Mouse (Mus musculus): ENCODE results near the gene Tmem86b. TPM values are rescaled to one million over a fixed set of nuclear protein-coding genes. Genes with fewer than 3 reads are reported as not detected.

Tmem86b gene
- polyA plus RNA-seq, 1 experiment from 2014 or later: 0.63 TPM

DNA sequence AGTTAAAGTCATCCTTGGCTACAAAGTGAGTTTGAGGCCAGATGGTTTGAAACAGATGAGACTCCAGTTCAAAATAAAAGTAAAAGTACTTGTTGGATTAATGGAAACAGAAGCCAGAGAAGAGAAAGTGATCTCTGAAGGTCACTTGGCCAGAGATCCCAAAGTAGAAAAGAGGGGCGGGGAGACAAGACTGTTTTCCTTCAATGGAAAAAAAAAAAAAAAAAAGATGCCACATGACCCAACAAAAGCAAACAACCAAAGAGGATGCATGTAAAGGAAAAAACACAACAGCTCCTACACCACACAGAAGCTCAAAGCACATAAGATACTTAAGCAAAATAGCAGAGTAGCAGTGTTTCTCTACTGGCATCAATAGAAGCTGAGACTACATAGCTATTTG is 24.7 kb upstream of the Tmem86b start:
- Histone ChIP-seq H3K27me3 (ENCODE audit: control insufficient read depth, insufficient read depth, low read length) (no peaks in the 10 kb centered on the region), H3K36me3 (replicated peaks; ENCODE audit: control insufficient read depth, insufficient read depth, low read depth, low read length) (no peaks in the 10 kb centered on the region), H3K9me3 (replicated peaks; ENCODE audit: control insufficient read depth, low read length) (no peaks in the 10 kb centered on the region), H3K4me3 (ENCODE audit: low read depth, low read length) (no peak overlapping the region), H3K4me1 (ENCODE audit: control insufficient read depth, insufficient read depth, low read length) (peaks cover 7% of the 10 kb centered on the region), H3K4me2 (ENCODE audit: low read depth, low read length) (no peak overlapping the region), H3K9ac (replicated peaks; ENCODE audit: low read length) (no peak overlapping the region), H3K27ac (replicated peaks; ENCODE audit: low read depth, low read length) (no peak overlapping the region)
- 100% methylated on average over 1 of the region's 1 CpGs for WGBS
- DNase-seq (ENCODE audit: low spot score): no peak
- ATAC-seq (replicated peaks; ENCODE audit: insufficient number of reproducible peaks, low FRiP score, low TSS enrichment, low read depth): no peak

DNA sequence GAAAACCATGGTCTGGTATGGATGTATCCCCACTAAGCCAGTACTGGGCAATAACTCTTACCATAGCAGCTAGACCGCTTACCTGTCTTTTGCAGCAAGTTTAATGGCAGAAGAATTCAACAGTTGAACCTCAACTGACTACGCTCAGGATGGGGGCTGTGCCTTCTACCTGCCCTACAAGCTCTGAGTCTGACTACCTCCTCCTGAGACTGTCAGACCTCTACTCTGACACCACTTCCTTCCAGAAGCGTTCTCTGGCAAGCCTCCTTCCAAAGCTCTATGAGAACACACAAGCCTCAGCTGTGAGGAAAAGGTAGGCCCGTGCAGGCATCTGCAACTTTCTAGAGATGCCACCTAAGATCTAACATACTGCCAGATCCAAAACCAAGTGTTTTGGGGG is 24.2 kb upstream of the Tmem86b start:
- DNase-seq (ENCODE audit: low spot score) (no peak), ATAC-seq (replicated peaks; ENCODE audit: insufficient number of reproducible peaks, low FRiP score, low TSS enrichment, low read depth) (no peak)
- Histone ChIP-seq H3K4me3 (ENCODE audit: low read depth, low read length) (no peak overlapping the region), H3K4me1 (ENCODE audit: control insufficient read depth, insufficient read depth, low read length) (peaks cover 7% of the 10 kb centered on the region), H3K36me3 (replicated peaks; ENCODE audit: control insufficient read depth, insufficient read depth, low read depth, low read length) (no peaks in the 10 kb centered on the region), H3K27ac (replicated peaks; ENCODE audit: low read depth, low read length) (no peak overlapping the region), H3K9ac (replicated peaks; ENCODE audit: low read length) (no peak overlapping the region), H3K27me3 (ENCODE audit: control insufficient read depth, insufficient read depth, low read length) (no peaks in the 10 kb centered on the region), H3K9me3 (replicated peaks; ENCODE audit: control insufficient read depth, low read length) (no peaks in the 10 kb centered on the region), H3K4me2 (ENCODE audit: low read depth, low read length) (no peak overlapping the region)
- 92% methylated on average over 4 of the region's 4 CpGs for WGBS

DNA sequence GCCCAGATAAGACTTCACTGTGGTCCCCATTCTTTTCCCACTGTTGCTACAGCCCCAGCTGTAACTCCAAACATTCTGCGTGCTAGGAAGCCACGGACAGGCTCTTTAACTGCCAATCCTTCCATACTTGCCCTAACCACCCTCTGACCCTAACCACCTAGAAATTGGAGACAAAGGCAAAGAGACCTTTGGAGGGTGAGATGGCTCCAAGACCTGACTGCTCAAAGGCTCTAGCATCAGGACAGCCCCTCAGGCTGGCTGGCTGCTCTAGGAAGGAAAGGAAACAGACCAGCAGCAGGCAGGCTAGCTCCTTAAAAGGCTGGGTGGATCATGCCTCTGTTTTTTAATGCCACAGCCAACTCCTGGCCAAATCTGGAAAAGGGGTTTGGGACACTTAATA is 23.0 kb upstream of the Tmem86b start:
- H3K4me1 ChIP-seq (ENCODE audit: control insufficient read depth, insufficient read depth, low read length): peaks cover 7% of the 10 kb centered on the region
- H3K4me3 ChIP-seq (ENCODE audit: low read depth, low read length): no peak overlapping the region
- ATAC-seq (replicated peaks; ENCODE audit: insufficient number of reproducible peaks, low FRiP score, low TSS enrichment, low read depth): no peak
- 81% methylated on average over 2 of the region's 2 CpGs for WGBS
- 0 out of 2 replicates have a peak overlapping the region, but pooled peaks have one; percentile 25 for H3K9ac ChIP-seq (replicated peaks; ENCODE audit: low read length)
- no peaks in the 10 kb centered on the region for H3K9me3 ChIP-seq (replicated peaks; ENCODE audit: control insufficient read depth, low read length)
- DNase-seq (ENCODE audit: low spot score): no peak
- no peak overlapping the region for H3K4me2 ChIP-seq (ENCODE audit: low read depth, low read length)
- no peaks in the 10 kb centered on the region for H3K36me3 ChIP-seq (replicated peaks; ENCODE audit: control insufficient read depth, insufficient read depth, low read depth, low read length)
- H3K27ac ChIP-seq (replicated peaks; ENCODE audit: low read depth, low read length): no peak overlapping the region
- H3K27me3 ChIP-seq (ENCODE audit: control insufficient read depth, insufficient read depth, low read length): no peaks in the 10 kb centered on the region

DNA sequence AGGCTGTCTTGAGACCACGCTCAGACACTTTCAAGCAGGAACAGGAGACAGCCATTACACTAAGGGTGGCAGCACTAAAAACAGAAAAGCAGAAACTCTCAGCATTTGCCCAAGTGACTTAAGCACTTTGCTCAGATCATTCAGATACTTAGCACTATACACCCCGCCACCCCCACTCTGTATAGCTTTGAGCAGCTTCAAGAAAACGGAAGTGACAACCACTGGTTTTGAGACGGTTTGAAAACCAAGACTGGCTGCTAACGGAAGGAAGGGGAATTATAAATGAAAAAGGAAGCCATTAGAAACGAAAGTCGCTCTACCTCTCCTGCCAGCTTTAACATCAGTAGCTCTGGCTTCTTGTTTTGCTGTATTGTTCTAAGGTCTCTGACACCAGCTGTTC is 22.6 kb upstream of the Tmem86b start:
- Histone ChIP-seq H3K27me3 (ENCODE audit: control insufficient read depth, insufficient read depth, low read length) (no peaks in the 10 kb centered on the region), H3K36me3 (replicated peaks; ENCODE audit: control insufficient read depth, insufficient read depth, low read depth, low read length) (no peaks in the 10 kb centered on the region), H3K4me2 (ENCODE audit: low read depth, low read length) (no peak overlapping the region), H3K4me3 (ENCODE audit: low read depth, low read length) (no peak overlapping the region), H3K9me3 (replicated peaks; ENCODE audit: control insufficient read depth, low read length) (no peaks in the 10 kb centered on the region), H3K27ac (replicated peaks; ENCODE audit: low read depth, low read length) (no peak overlapping the region), H3K9ac (replicated peaks; ENCODE audit: low read length) (no peak overlapping the region), H3K4me1 (ENCODE audit: control insufficient read depth, insufficient read depth, low read length) (peaks cover 7% of the 10 kb centered on the region)
- no peak for DNase-seq (ENCODE audit: low spot score)
- WGBS: 81% methylated on average over 7 of the region's 7 CpGs
- ATAC-seq (replicated peaks; ENCODE audit: insufficient number of reproducible peaks, low FRiP score, low TSS enrichment, low read depth): no peak

DNA sequence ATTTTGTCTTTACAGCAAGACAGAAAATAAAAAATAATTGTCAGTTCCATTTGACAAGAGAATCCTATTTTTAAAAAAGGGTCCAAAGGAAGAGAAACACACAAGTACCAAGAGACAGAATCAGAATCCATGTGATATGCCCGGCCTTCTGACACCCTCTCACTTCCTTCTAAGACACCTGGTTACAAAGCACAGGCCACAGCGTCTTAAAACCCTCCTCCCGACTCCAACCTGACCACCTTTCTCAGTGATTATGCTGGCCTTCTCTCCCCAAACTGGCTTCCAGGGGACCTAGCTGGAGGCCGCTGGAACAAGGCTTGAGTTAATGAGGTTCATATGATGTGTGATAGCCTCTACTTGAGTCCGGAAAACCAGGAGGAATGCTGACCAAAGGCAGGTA is 22.1 kb upstream of the Tmem86b start:
- no peak for ATAC-seq (replicated peaks; ENCODE audit: insufficient number of reproducible peaks, low FRiP score, low TSS enrichment, low read depth)
- Histone ChIP-seq H3K9me3 (replicated peaks; ENCODE audit: control insufficient read depth, low read length) (no peaks in the 10 kb centered on the region), H3K4me2 (ENCODE audit: low read depth, low read length) (no peak overlapping the region), H3K36me3 (replicated peaks; ENCODE audit: control insufficient read depth, insufficient read depth, low read depth, low read length) (no peaks in the 10 kb centered on the region), H3K4me3 (ENCODE audit: low read depth, low read length) (no peak overlapping the region), H3K27me3 (ENCODE audit: control insufficient read depth, insufficient read depth, low read length) (no peaks in the 10 kb centered on the region), H3K9ac (replicated peaks; ENCODE audit: low read length) (no peak overlapping the region), H3K27ac (replicated peaks; ENCODE audit: low read depth, low read length) (no peak overlapping the region), H3K4me1 (ENCODE audit: control insufficient read depth, insufficient read depth, low read length) (peaks cover 7% of the 10 kb centered on the region)
- no peak for DNase-seq (ENCODE audit: low spot score)
- 74% methylated on average over 5 of the region's 5 CpGs for WGBS

DNA sequence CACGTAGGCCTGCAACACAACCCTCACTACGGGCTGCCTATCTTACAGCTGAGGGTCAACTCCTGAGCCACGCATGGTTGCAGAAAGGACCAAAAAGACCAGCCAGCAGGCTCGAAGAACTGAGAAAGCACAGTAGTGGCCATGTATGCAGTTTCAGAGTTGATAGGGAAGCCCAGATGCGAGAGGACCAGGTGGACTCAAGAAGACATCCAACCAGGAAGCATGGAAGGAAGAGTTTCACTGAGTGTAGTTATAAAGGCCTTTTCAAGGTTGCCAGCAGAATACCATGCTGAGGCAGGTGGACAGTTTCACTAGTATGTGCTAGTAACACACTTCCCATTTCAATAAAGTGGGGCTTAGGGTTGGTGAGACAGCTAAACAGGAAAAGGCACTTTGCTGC is 21.5 kb upstream of the Tmem86b start:
- Histone ChIP-seq H3K9me3 (replicated peaks; ENCODE audit: control insufficient read depth, low read length) (no peaks in the 10 kb centered on the region), H3K36me3 (replicated peaks; ENCODE audit: control insufficient read depth, insufficient read depth, low read depth, low read length) (no peaks in the 10 kb centered on the region), H3K9ac (replicated peaks; ENCODE audit: low read length) (no peak overlapping the region), H3K4me1 (ENCODE audit: control insufficient read depth, insufficient read depth, low read length) (peaks cover 6% of the 10 kb centered on the region), H3K27me3 (ENCODE audit: control insufficient read depth, insufficient read depth, low read length) (no peaks in the 10 kb centered on the region), H3K4me2 (ENCODE audit: low read depth, low read length) (no peak overlapping the region), H3K4me3 (ENCODE audit: low read depth, low read length) (no peak overlapping the region), H3K27ac (replicated peaks; ENCODE audit: low read depth, low read length) (no peak overlapping the region)
- 87% methylated on average over 5 of the region's 5 CpGs for WGBS
- ATAC-seq (replicated peaks; ENCODE audit: insufficient number of reproducible peaks, low FRiP score, low TSS enrichment, low read depth) (no peak), DNase-seq (ENCODE audit: low spot score) (no peak)

DNA sequence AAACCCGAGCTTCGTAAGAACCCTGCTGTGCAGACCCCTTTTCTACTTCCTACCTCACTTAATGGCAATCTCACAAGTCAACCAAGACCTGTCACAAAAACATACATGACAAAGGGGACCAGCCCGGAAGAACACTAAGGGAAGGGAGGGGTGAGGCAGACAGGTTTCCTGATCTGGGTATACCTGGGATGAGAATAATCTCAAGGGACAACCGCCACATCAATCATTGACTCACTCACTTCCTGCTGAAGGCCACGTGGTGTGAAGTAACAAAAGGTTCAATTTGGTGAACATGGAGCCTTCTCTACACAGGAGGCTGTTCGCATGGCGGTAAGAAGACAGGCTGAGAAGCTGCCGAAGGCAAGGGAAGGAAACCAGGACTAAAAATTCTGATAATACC is 20.4 kb upstream of the Tmem86b start:
- Histone ChIP-seq H3K27ac (replicated peaks; ENCODE audit: low read depth, low read length) (no peak overlapping the region), H3K4me3 (ENCODE audit: low read depth, low read length) (no peak overlapping the region), H3K4me2 (ENCODE audit: low read depth, low read length) (no peak overlapping the region), H3K4me1 (ENCODE audit: control insufficient read depth, insufficient read depth, low read length) (peaks cover 2% of the 10 kb centered on the region; the same call in 1 of the 2 replicates), H3K9me3 (replicated peaks; ENCODE audit: control insufficient read depth, low read length) (no peaks in the 10 kb centered on the region), H3K27me3 (ENCODE audit: control insufficient read depth, insufficient read depth, low read length) (no peaks in the 10 kb centered on the region), H3K9ac (replicated peaks; ENCODE audit: low read length) (no peak overlapping the region), H3K36me3 (replicated peaks; ENCODE audit: control insufficient read depth, insufficient read depth, low read depth, low read length) (no peaks in the 10 kb centered on the region)
- 85% methylated on average over 8 of the region's 8 CpGs for WGBS
- no peak for ATAC-seq (replicated peaks; ENCODE audit: insufficient number of reproducible peaks, low FRiP score, low TSS enrichment, low read depth)
- no peak for DNase-seq (ENCODE audit: low spot score)

DNA sequence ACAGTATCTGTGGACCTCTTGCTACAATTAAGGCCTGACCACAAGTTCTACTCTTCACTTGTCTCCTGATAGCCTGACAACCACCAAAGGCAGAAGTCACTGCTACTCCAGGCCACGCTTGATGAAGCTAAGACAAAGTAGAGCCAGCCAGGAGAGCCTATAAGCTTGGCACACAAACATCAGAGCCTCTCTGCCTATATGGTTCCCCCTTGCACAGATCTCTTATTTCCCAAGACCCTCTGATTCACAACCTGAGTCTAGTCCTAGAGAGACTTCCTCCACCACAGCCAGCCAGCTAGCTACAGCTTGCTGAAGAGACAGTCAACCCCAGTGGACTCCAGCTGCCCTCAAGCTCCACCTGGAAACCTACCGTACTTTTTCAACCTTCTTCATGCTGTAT is 16.8 kb upstream of the Tmem86b start:
- Histone ChIP-seq H3K27ac (replicated peaks; ENCODE audit: low read depth, low read length) (no peak overlapping the region), H3K4me2 (ENCODE audit: low read depth, low read length) (no peak overlapping the region), H3K4me1 (ENCODE audit: control insufficient read depth, insufficient read depth, low read length) (no peaks in the 10 kb centered on the region), H3K9me3 (replicated peaks; ENCODE audit: control insufficient read depth, low read length) (no peaks in the 10 kb centered on the region), H3K36me3 (replicated peaks; ENCODE audit: control insufficient read depth, insufficient read depth, low read depth, low read length) (peaks cover 5% of the 10 kb centered on the region), H3K27me3 (ENCODE audit: control insufficient read depth, insufficient read depth, low read length) (no peaks in the 10 kb centered on the region), H3K9ac (replicated peaks; ENCODE audit: low read length) (no peak overlapping the region), H3K4me3 (ENCODE audit: low read depth, low read length) (no peak overlapping the region)
- ATAC-seq (replicated peaks; ENCODE audit: insufficient number of reproducible peaks, low FRiP score, low TSS enrichment, low read depth): no peak
- 89% methylated on average over 2 of the region's 2 CpGs for WGBS
- DNase-seq (ENCODE audit: low spot score): no peak
